Mouse (Mus musculus) liver, adult 2 months (tissue): Measurements from ENCODE around the gene Phldb3. TPM values are rescaled to one million over a fixed set of nuclear protein-coding genes. Genes with fewer than 3 reads are reported as not detected.

Experiments
- DNase-seq: peaks from one replicate; pipeline ENCODE4 v3.0.0-alpha.2; 2011; ENCODE audit warnings: low read depth, low spot score; ENCODE audit errors: extremely low read depth
- H3K27ac ChIP-seq: fragments of 200-500 bp; replicated peaks from 2 replicates; pipeline ENCODE4 v1.5.1; 2012; ENCODE audit warnings: low read depth, mild to moderate bottlenecking, control low read depth, inconsistent platforms, low read length; ENCODE audit not compliant: insufficient read depth
- H3K27me3 ChIP-seq: fragments of 200-500 bp; 2 replicates; pipeline ENCODE4 v1.6.1; 2012; ENCODE audit warnings: mild to moderate bottlenecking, moderate library complexity, low read length, inconsistent platforms; ENCODE audit not compliant: control insufficient read depth, insufficient read depth
- H3K36me3 ChIP-seq: fragments of 200-500 bp; 2 replicates; pipeline ENCODE4 v1.6.1; 2012; ENCODE audit warnings: low read length, inconsistent platforms; ENCODE audit not compliant: control insufficient read depth, insufficient read depth
- H3K4me1 ChIP-seq: fragments of 200-500 bp; 2 replicates; pipeline ENCODE4 v1.6.1; 2011; ENCODE audit warnings: low read length; ENCODE audit not compliant: control insufficient read depth, insufficient read depth
- H3K4me3 ChIP-seq: fragments of 200-500 bp; 2 replicates; pipeline ENCODE4 v1.5.1; 2011; ENCODE audit warnings: low read depth, mild to moderate bottlenecking, control low read depth, low read length, moderate library complexity; ENCODE audit not compliant: insufficient read depth
- H3K79me2 ChIP-seq: fragments of 200-500 bp; 2 replicates; pipeline ENCODE4 v1.6.1; 2012; ENCODE audit warnings: inconsistent platforms, mild to moderate bottlenecking, low read length, moderate library complexity; ENCODE audit not compliant: control insufficient read depth, insufficient read depth
- H3K9ac ChIP-seq: fragments of 200-500 bp; 2 replicates; pipeline ENCODE4 v1.6.1; 2012; ENCODE audit warnings: low read depth, mild to moderate bottlenecking, control low read depth, inconsistent platforms, low read length
- CTCF ChIP-seq: fragments of 200-500 bp; IDR thresholded peaks from 2 replicates; pipeline ENCODE4 v1.5.1; 2011; ENCODE audit warnings: low read depth, low read length, control low read depth
- POLR2A ChIP-seq: fragments of 200-500 bp; IDR thresholded peaks from 2 replicates; pipeline ENCODE4 v1.6.1; 2011; ENCODE audit warnings: low read length, control low read depth; ENCODE audit not compliant: insufficient read depth; ENCODE audit errors: extremely low read depth
- WGBS: fragments of 180-500 bp; shearing (Covaris S2); methylation state at CpG from one replicate; pipeline ENCODE4 v1.1.7; 2018; 5-methylcytosine and 5-hydroxymethylcytosine counted together
- polyA plus RNA-seq: library from polyadenylated mRNA; depleted of rRNA; stranded (reverse); fragments of >200 nt; gene quantifications from 2 replicates; pipeline ENCODE4 v1.2.3, GENCODE M21; 2012
- total RNA-seq: library from RNA; depleted of rRNA; stranded (reverse); fragments of >200 nt; gene quantifications from 2 replicates; pipeline ENCODE4 v1.2.3, GENCODE M21; 2014

Gene Phldb3
- total and polyA plus RNA-seq, 2 experiments = 1.4 to 3.5 TPM

DNA sequence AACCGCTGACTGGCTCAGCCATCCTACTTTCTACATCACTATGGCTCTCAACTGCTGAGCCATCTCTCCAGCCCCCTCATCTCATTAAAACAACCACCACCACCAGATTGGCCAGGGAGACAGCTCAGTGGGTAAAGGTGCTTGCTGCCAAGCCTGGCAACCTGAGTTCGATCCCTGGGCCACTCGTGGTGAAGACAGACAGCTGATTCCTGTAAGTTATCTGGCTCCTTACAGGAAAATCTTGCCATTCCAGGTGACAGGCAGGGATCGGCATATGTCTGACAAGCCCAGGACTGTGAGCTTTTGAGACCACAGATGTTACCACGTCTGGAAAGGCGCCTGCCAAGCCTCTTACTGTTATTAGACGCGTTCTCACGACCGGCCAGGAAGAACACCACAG is 32.8 kb upstream of the Phldb3 start:
- H3K4me1 ChIP-seq = peaks cover 13% of the 10 kb centered on the region
- no peaks in the 10 kb centered on the region for H3K27me3 ChIP-seq
- H3K79me2 ChIP-seq = no peaks in the 10 kb centered on the region
- no peak for DNase-seq
- TF ChIP-seq CTCF (no peak), POLR2A (no peak)
- WGBS = 97% methylated on average over 10 of the region's 10 CpGs
- H3K9ac ChIP-seq = no peak overlapping the region
- no peak overlapping the region for H3K27ac ChIP-seq
- no peaks in the 10 kb centered on the region for H3K36me3 ChIP-seq
- no peak overlapping the region for H3K4me3 ChIP-seq

DNA sequence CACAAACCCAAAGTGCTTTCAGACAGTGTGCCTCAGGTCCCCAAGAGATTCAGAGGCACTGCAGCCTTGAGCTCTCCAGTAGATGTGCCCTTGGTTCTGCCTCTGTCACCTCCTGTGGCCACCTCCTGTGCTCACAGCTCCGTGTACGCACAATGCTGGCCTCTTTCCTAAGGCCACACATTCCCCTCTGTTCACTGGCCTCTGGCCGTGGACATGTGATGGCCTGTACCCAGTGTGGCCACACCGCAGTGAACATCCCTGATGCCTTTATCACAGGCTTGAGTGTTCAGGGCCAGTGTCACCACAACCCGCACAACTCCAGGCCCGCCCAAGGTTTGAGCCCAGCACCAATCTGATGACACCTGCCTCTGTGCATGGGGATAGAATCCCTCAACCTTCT is 25.7 kb upstream of the Phldb3 start:
- Histone ChIP-seq H3K27ac (no peak overlapping the region), H3K36me3 (no peaks in the 10 kb centered on the region), H3K79me2 (no peaks in the 10 kb centered on the region), H3K4me3 (no peak overlapping the region), H3K4me1 (no peaks in the 10 kb centered on the region; the same call in 1 of the 2 replicates), H3K27me3 (peaks cover 3% of the 10 kb centered on the region; the same call in 1 of the 2 replicates), H3K9ac (no peak overlapping the region)
- no peak for DNase-seq
- TF ChIP-seq CTCF (no peak), POLR2A (no peak)
- WGBS = 90% methylated on average over 6 of the region's 6 CpGs

DNA sequence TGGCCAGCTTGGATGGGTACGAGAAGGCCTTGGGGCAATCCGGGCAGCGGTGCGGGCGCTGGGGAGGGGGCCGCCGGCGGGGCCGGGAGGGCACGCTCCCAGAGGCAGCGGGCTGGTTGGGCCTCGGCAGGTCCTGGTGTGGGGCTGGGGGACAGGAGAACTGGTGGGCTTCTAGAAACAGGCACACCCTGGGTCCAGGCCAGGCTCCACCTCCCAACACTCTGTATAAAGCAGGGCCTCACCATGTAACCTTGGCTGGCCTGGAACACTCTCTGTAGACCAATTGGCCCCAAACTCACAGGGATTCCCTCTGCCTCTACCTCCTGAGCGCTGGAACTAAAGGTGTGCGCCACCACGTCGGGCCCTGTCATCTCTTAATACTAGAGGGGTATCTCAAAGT is 24.6 kb upstream of the Phldb3 start:
- no peaks in the 10 kb centered on the region for H3K79me2 ChIP-seq
- DNase-seq = no peak
- no peak overlapping the region for H3K4me3 ChIP-seq
- no peak overlapping the region for H3K9ac ChIP-seq
- 54% methylated on average over 16 of the region's 16 CpGs for WGBS
- peaks cover 3% of the 10 kb centered on the region; the same call in 1 of the 2 replicates for H3K27me3 ChIP-seq
- H3K4me1 ChIP-seq = no peaks in the 10 kb centered on the region; the same call in 1 of the 2 replicates
- H3K27ac ChIP-seq = no peak overlapping the region
- H3K36me3 ChIP-seq = no peaks in the 10 kb centered on the region
- TF ChIP-seq CTCF (no peak), POLR2A (no peak)

DNA sequence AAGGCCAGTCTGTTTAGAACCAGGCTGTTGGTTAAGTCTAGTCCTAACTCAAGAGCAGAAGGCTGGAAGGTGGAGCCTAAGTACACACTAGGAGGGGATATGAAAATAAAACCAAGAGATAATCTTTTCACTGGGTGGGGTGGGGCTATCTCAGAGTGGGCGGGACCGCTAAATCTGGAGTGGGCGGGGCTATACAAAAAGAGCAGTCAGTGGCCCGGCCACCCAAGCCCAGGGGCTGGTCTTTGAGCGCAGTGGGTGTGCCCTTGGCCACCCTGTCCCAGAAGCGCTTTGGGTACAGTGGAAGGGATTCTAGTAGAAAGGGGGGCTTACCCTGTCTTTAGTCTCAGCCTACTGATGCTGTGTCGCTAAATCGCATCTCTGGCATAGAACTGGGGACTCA is 23.7 kb upstream of the Phldb3 start:
- Histone ChIP-seq H3K79me2 (no peaks in the 10 kb centered on the region), H3K4me1 (no peaks in the 10 kb centered on the region; the same call in 1 of the 2 replicates), H3K36me3 (no peaks in the 10 kb centered on the region), H3K27ac (no peak overlapping the region), H3K9ac (no peak overlapping the region), H3K27me3 (peaks cover 3% of the 10 kb centered on the region; the same call in 1 of the 2 replicates), H3K4me3 (no peak overlapping the region)
- no peak for DNase-seq
- WGBS = 25% methylated on average over 8 of the region's 8 CpGs
- TF ChIP-seq CTCF (no peak), POLR2A (no peak)

DNA sequence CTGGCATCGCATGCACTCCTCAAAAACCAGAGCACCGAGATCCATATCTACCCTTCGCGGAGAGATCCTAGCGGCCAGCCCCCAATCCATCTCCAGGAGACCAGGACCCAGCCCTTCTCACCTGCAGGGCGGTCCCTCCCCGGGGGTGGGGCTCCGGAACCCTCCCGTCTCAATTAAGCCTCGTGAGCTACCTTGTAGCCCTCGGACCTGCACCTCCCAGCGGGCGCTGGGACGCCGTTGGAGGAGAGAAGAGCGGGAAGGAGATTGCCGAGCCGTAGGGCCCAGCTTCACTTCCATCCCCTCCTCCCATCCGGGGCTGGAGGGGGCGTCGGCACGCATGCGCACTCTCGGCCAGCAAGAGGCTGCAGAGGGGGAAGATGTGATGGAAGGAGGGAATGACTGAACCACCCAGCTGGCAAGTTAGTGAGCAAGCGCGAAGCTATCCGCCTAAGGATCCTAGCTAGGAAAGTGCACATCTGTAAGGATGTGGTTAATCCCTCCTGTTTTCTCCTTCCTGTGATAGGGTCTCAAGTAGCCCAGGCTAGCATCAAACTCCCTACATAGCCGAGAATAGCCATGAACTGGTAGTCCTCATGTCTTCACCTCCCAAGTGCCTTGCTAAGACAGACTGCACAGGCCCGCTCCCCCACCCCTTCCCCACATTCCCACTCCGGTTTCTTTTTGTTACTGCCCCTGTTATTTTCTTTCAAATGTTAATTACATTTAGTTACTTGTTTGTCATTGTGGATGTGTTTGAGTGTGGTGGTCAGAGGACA is 23.0 kb upstream of the Phldb3 start, which contains the start of the genes Ethe1 and Zfp575:
Ethe1 (plus strand) TSS at position 214 of the 776 bp plus-strand sequence.
Zfp575 (minus strand) TSS at position 312 of the 776 bp plus-strand sequence.
- DNase-seq = no peak
- H3K27me3 ChIP-seq = peaks cover 3% of the 10 kb centered on the region; the same call in 1 of the 2 replicates
- H3K9ac ChIP-seq = peak within 1 kb of the TSS; percentile 21; the same call in 1 of the 2 replicates
- no peaks in the 10 kb centered on the region for H3K36me3 ChIP-seq
- H3K4me1 ChIP-seq = no peaks in the 10 kb centered on the region; the same call in 1 of the 2 replicates
- H3K79me2 ChIP-seq = no peaks in the 10 kb centered on the region
- 25% methylated on average over 30 of the region's 30 CpGs for WGBS
- TF ChIP-seq CTCF = no peak
- TF ChIP-seq POLR2A = no peak
- H3K27ac ChIP-seq = no peak within 1 kb of the TSS
- H3K4me3 ChIP-seq = peak within 1 kb of the TSS; percentile 32; the same call in 1 of the 2 replicates

DNA sequence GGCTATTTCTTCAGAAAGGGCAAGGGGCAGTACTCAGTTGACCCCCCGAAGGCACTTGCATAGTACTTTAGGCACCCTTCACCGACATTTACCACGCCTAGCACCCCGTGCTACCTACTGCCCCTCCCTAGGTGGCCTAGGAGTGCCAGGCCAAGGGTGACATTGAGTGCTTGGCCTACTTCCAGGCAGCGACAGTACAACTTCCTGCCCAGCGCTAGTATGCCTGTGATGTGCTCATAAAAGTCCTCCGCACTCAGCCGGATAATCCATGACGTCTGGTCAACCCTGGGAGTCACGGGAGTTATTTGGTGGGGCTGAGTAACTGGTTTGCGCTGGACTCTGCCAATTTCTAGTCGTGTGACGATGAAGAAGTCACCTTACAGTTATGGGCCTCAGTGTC is 22.2 kb upstream of the Phldb3 start:
- TF ChIP-seq POLR2A = no peak
- TF ChIP-seq CTCF = no peak
- Histone ChIP-seq H3K27ac (no peak overlapping the region), H3K9ac (no peak overlapping the region), H3K4me1 (peaks cover 1% of the 10 kb centered on the region; the same call in 1 of the 2 replicates), H3K27me3 (peaks cover 3% of the 10 kb centered on the region; the same call in 1 of the 2 replicates), H3K79me2 (no peaks in the 10 kb centered on the region), H3K36me3 (no peaks in the 10 kb centered on the region), H3K4me3 (no peak overlapping the region)
- peak; percentile 72 for DNase-seq
- 37% methylated on average over 13 of the region's 13 CpGs for WGBS
